Mouse (Mus musculus) forebrain, embryonic 15.5 days (tissue): ENCODE measurements around the gene Utrn. TPM values are rescaled to one million over a fixed set of nuclear protein-coding genes. Genes with fewer than 3 reads are reported as not detected.

Experiments used
- ATAC-seq: fragments of 200-750 bp; cut with Nextera tagmentation; replicated peaks from 2 replicates; pipeline ENCODE4 v1.8.0; 2017; ENCODE audit warnings: mild to moderate bottlenecking, moderate TSS enrichment, moderate library complexity
- H3K27ac ChIP-seq: fragments of 300-500 bp; sonication (generic); replicated peaks from 2 replicates; pipeline ENCODE4 v1.5.1; 2015; ENCODE audit warnings: mild to moderate bottlenecking, inconsistent platforms
- H3K27me3 ChIP-seq: fragments of 300-500 bp; sonication (generic); 2 replicates; pipeline ENCODE4 v1.6.1; 2015; ENCODE audit warnings: inconsistent platforms
- H3K36me3 ChIP-seq: fragments of 300-500 bp; sonication (generic); 2 replicates; pipeline ENCODE4 v1.6.1; 2015; ENCODE audit warnings: mild to moderate bottlenecking, inconsistent platforms
- H3K4me1 ChIP-seq: fragments of 300-500 bp; sonication (generic); 2 replicates; pipeline ENCODE4 v1.6.1; 2015; ENCODE audit warnings: inconsistent platforms
- H3K4me2 ChIP-seq: fragments of 300-500 bp; sonication (generic); replicated peaks from 2 replicates; pipeline ENCODE4 v1.6.1; 2015; ENCODE audit warnings: mild to moderate bottlenecking, inconsistent platforms
- H3K4me3 ChIP-seq: fragments of 300-500 bp; sonication (generic); 2 replicates; pipeline ENCODE4 v1.5.1; 2015; ENCODE audit warnings: mild to moderate bottlenecking, inconsistent platforms
- H3K9ac ChIP-seq: fragments of 300-500 bp; sonication (generic); replicated peaks from 2 replicates; pipeline ENCODE4 v1.6.1; 2015; ENCODE audit warnings: mild to moderate bottlenecking, inconsistent platforms
- H3K9me3 ChIP-seq: fragments of 300-500 bp; sonication (generic); 2 replicates; pipeline ENCODE4 v1.6.1; 2016; ENCODE audit warnings: inconsistent platforms
- WGBS: fragments of 180-500 bp; shearing (Covaris S2); methylation state at CpG from one replicate; pipeline ENCODE4 v1.1.7; 2015; ENCODE audit warnings: mixed read lengths; 5-methylcytosine and 5-hydroxymethylcytosine counted together
- polyA plus RNA-seq: library from polyadenylated mRNA; unstranded; fragments of >200 nt; fragmentation: Nextera tagmentation; extraction: Ambion mirVana; gene quantifications from 2 replicates; pipeline ENCODE4 v1.2.1, GENCODE M21; 2015

Gene Utrn
- polyA plus RNA-seq, 1 experiment from 2014 or later = 17.8 TPM

GRCm38 (mm10) chr10:12893339-12893738 lies 24.2 kb upstream of the Utrn start:
- Histone ChIP-seq H3K4me2 (no peak overlapping the region), H3K9me3 (no peaks in the 10 kb centered on the region), H3K4me3 (no peak overlapping the region), H3K9ac (no peak overlapping the region), H3K27ac (no peak overlapping the region), H3K4me1 (no peaks in the 10 kb centered on the region), H3K27me3 (no peaks in the 10 kb centered on the region), H3K36me3 (no peaks in the 10 kb centered on the region)
- WGBS = 98% methylated on average over 3 of the region's 3 CpGs
- no peak for ATAC-seq

GRCm38 (mm10) chr10:12888373-12888772 lies 19.2 kb upstream of the Utrn start:
- no peaks in the 10 kb centered on the region for H3K27me3 ChIP-seq
- no peak overlapping the region for H3K9ac ChIP-seq
- no peak overlapping the region for H3K27ac ChIP-seq
- ATAC-seq = no peak
- WGBS = 73% methylated on average over 13 of the region's 13 CpGs
- H3K4me3 ChIP-seq = no peak overlapping the region
- H3K4me1 ChIP-seq = no peaks in the 10 kb centered on the region
- H3K36me3 ChIP-seq = no peaks in the 10 kb centered on the region
- no peak overlapping the region for H3K4me2 ChIP-seq
- no peaks in the 10 kb centered on the region for H3K9me3 ChIP-seq

- no peaks in the 10 kb centered on the region for H3K36me3 ChIP-seq
- no peaks in the 10 kb centered on the region for H3K27me3 ChIP-seq
- no peak overlapping the region for H3K4me3 ChIP-seq
- no peak overlapping the region for H3K27ac ChIP-seq
- no peak overlapping the region for H3K9ac ChIP-seq
- no peak for ATAC-seq
- 59% methylated on average over 2 of the region's 2 CpGs for WGBS
- no peaks in the 10 kb centered on the region for H3K4me1 ChIP-seq
- H3K4me2 ChIP-seq = no peak overlapping the region
- H3K9me3 ChIP-seq = no peaks in the 10 kb centered on the region
Measured at GRCm38 (mm10) chr10:12887792-12888191, 18.6 kb upstream of the Utrn start.

GRCm38 (mm10) chr10:12884308-12884948 lies 15.3 kb upstream of the Utrn start:
- no peaks in the 10 kb centered on the region for H3K4me1 ChIP-seq
- H3K4me3 ChIP-seq = no peak overlapping the region
- H3K36me3 ChIP-seq = no peaks in the 10 kb centered on the region
- no peak overlapping the region for H3K4me2 ChIP-seq
- 69% methylated on average over 8 of the region's 8 CpGs for WGBS
- no peaks in the 10 kb centered on the region for H3K9me3 ChIP-seq
- H3K27ac ChIP-seq = no peak overlapping the region
- H3K27me3 ChIP-seq = no peaks in the 10 kb centered on the region
- no peak overlapping the region for H3K9ac ChIP-seq
- ATAC-seq = no peak

- 74% methylated on average over 4 of the region's 4 CpGs for WGBS
- peaks cover 4% of the 10 kb centered on the region; the same call in 1 of the 2 replicates for H3K4me1 ChIP-seq
- no peaks in the 10 kb centered on the region for H3K27me3 ChIP-seq
- ATAC-seq = no peak
- no peaks in the 10 kb centered on the region for H3K9me3 ChIP-seq
- no peak overlapping the region for H3K27ac ChIP-seq
- H3K36me3 ChIP-seq = no peaks in the 10 kb centered on the region
- no peak overlapping the region for H3K4me2 ChIP-seq
- H3K9ac ChIP-seq = no peak overlapping the region
- no peak overlapping the region for H3K4me3 ChIP-seq
Measured at GRCm38 (mm10) chr10:12881911-12882310, 12.7 kb upstream of the Utrn start.

- H3K36me3 ChIP-seq = no peaks in the 10 kb centered on the region
- H3K9ac ChIP-seq = no peak overlapping the region
- H3K4me2 ChIP-seq = no peak overlapping the region
- ATAC-seq = no peak
- 1% methylated on average over 3 of the region's 3 CpGs for WGBS
- H3K4me1 ChIP-seq = peaks cover 4% of the 10 kb centered on the region; the same call in 1 of the 2 replicates
- H3K27me3 ChIP-seq = no peaks in the 10 kb centered on the region
- H3K27ac ChIP-seq = no peak overlapping the region
- H3K4me3 ChIP-seq = no peak overlapping the region
- no peaks in the 10 kb centered on the region for H3K9me3 ChIP-seq
Measured at GRCm38 (mm10) chr10:12879313-12879695, 10.1 kb upstream of the Utrn start.

GRCm38 (mm10) chr10:12878661-12879312 lies 9.6 kb upstream of the Utrn start:
- H3K4me3 ChIP-seq = no peak overlapping the region
- H3K27ac ChIP-seq = no peak overlapping the region
- peaks cover 4% of the 10 kb centered on the region; the same call in 1 of the 2 replicates for H3K4me1 ChIP-seq
- ATAC-seq = peak; percentile 61; the same call in 1 of the 2 replicates
- no peaks in the 10 kb centered on the region for H3K36me3 ChIP-seq
- H3K27me3 ChIP-seq = no peaks in the 10 kb centered on the region
- no peak overlapping the region for H3K9ac ChIP-seq
- no peak overlapping the region; the same call in 1 of the 2 replicates for H3K4me2 ChIP-seq
- WGBS = 6% methylated on average over 14 of the region's 14 CpGs
- H3K9me3 ChIP-seq = no peaks in the 10 kb centered on the region

GRCm38 (mm10) chr10:12876426-12876825 lies 7.3 kb upstream of the Utrn start:
- Histone ChIP-seq H3K9ac (no peak overlapping the region), H3K4me2 (no peak overlapping the region), H3K4me1 (peaks cover 4% of the 10 kb centered on the region; the same call in 1 of the 2 replicates), H3K27me3 (no peaks in the 10 kb centered on the region), H3K9me3 (no peaks in the 10 kb centered on the region), H3K27ac (no peak overlapping the region), H3K4me3 (no peak overlapping the region), H3K36me3 (no peaks in the 10 kb centered on the region)
- WGBS = 77% methylated on average over 3 of the region's 3 CpGs
- ATAC-seq = no peak

- 95% methylated on average over 4 of the region's 4 CpGs for WGBS
- no peaks in the 10 kb centered on the region for H3K36me3 ChIP-seq
- H3K4me1 ChIP-seq = peaks cover 4% of the 10 kb centered on the region; the same call in 1 of the 2 replicates
- no peak overlapping the region for H3K4me2 ChIP-seq
- H3K9ac ChIP-seq = no peak overlapping the region
- no peaks in the 10 kb centered on the region for H3K9me3 ChIP-seq
- H3K27ac ChIP-seq = no peak overlapping the region
- H3K27me3 ChIP-seq = no peaks in the 10 kb centered on the region
- H3K4me3 ChIP-seq = no peak overlapping the region
- no peak for ATAC-seq
Measured at GRCm38 (mm10) chr10:12875410-12875809, 6.2 kb upstream of the Utrn start.

GRCm38 (mm10) chr10:12874577-12875277 lies 5.6 kb upstream of the Utrn start:
- Histone ChIP-seq H3K4me1 (peaks cover 4% of the 10 kb centered on the region; the same call in 1 of the 2 replicates), H3K36me3 (no peaks in the 10 kb centered on the region), H3K9me3 (no peaks in the 10 kb centered on the region), H3K27me3 (no peaks in the 10 kb centered on the region), H3K4me3 (no peak overlapping the region), H3K4me2 (no peak overlapping the region), H3K27ac (no peak overlapping the region), H3K9ac (no peak overlapping the region)
- 74% methylated on average over 8 of the region's 8 CpGs for WGBS
- no peak for ATAC-seq

GRCm38 (mm10) chr10:12869846-12870245 lies 681 bp upstream of the Utrn start:
- H3K27ac ChIP-seq = no peak overlapping the region
- peaks cover 21% of the 10 kb centered on the region for H3K4me1 ChIP-seq
- H3K9me3 ChIP-seq = no peaks in the 10 kb centered on the region
- 33% methylated on average over 1 of the region's 1 CpGs for WGBS
- no peaks in the 10 kb centered on the region for H3K36me3 ChIP-seq
- H3K27me3 ChIP-seq = no peaks in the 10 kb centered on the region
- ATAC-seq = no peak
- peak overlapping the region; percentile 83 for H3K4me2 ChIP-seq
- peak overlapping the region; percentile 60 for H3K4me3 ChIP-seq
- H3K9ac ChIP-seq = no peak overlapping the region
